Mouse (Mus musculus): ENCODE measurements at regions not wholly inside any gene's neighbourhood (a gene's known extent, or its start where the extent isn't known, plus 50 kb on each side); places are given as distances from the start of the nearest gene placed in this dataset.

GRCm38 (mm10) chr13:106281181-106281580 is 655.6 kb downstream of the Ipo11 start:
- Histone ChIP-seq H3K36me3 (replicated peaks; ENCODE audit: control insufficient read depth, insufficient read depth, low read length) (no peaks in the 10 kb centered on the region), H3K27me3 (ENCODE audit: control insufficient read depth, insufficient read depth, low read length) (no peaks in the 10 kb centered on the region), H3K4me3 (ENCODE audit: low read depth, low read length) (no peak overlapping the region), H3K4me2 (ENCODE audit: low read depth, low read length) (no peak overlapping the region), H3K27ac (ENCODE audit: low read depth) (no peak overlapping the region), H3K9me3 (replicated peaks; ENCODE audit: control insufficient read depth, low read length) (no peaks in the 10 kb centered on the region), H3K9ac (replicated peaks; ENCODE audit: low read depth, low read length) (no peak overlapping the region), H3K4me1 (ENCODE audit: control insufficient read depth, insufficient read depth) (no peaks in the 10 kb centered on the region)
- no peak for ATAC-seq (ENCODE audit: insufficient read depth, low read depth)
- no peak for TF ChIP-seq CTCF (IDR thresholded peaks at IDR 0.05; ENCODE audit: low read depth)
- TF ChIP-seq EP300 (IDR thresholded peaks at IDR 0.05; ENCODE audit: low read depth) = no peak
- peak; percentile 8 for DNase-seq (ENCODE audit: low spot score)
- 26% methylated on average over 3 of the region's 3 CpGs for WGBS

GRCm38 (mm10) chr13:106259874-106260273 is 676.9 kb downstream of the Ipo11 start:
- Histone ChIP-seq H3K9me3 (replicated peaks; ENCODE audit: control insufficient read depth, low read length) (no peaks in the 10 kb centered on the region), H3K4me3 (ENCODE audit: low read depth, low read length) (no peak overlapping the region), H3K9ac (replicated peaks; ENCODE audit: low read depth, low read length) (no peak overlapping the region), H3K27ac (ENCODE audit: low read depth) (no peak overlapping the region), H3K36me3 (replicated peaks; ENCODE audit: control insufficient read depth, insufficient read depth, low read length) (no peaks in the 10 kb centered on the region), H3K27me3 (ENCODE audit: control insufficient read depth, insufficient read depth, low read length) (no peaks in the 10 kb centered on the region), H3K4me1 (ENCODE audit: control insufficient read depth, insufficient read depth) (no peaks in the 10 kb centered on the region), H3K4me2 (ENCODE audit: low read depth, low read length) (no peak overlapping the region)
- no peak for ATAC-seq (ENCODE audit: insufficient read depth, low read depth)
- DNase-seq (ENCODE audit: low spot score) = no peak
- TF ChIP-seq CTCF (IDR thresholded peaks at IDR 0.05; ENCODE audit: low read depth) (no peak), EP300 (IDR thresholded peaks at IDR 0.05; ENCODE audit: low read depth) (no peak)
- 43% methylated on average over 1 of the region's 1 CpGs for WGBS
